Mouse (Mus musculus) limb, embryonic 13.5 days (tissue): ENCODE results near the gene Fam71d. TPM values are rescaled to one million over a fixed set of nuclear protein-coding genes. Genes with fewer than 3 reads are reported as not detected.

ENCODE experiments used
- ATAC-seq: fragments of 200-750 bp; cut with Nextera tagmentation; 2 replicates; pipeline ENCODE4 v1.8.0; 2017; ENCODE audit warnings: low read depth, moderate number of reproducible peaks, moderate TSS enrichment; ENCODE audit not compliant: low FRiP score
- H3K27ac ChIP-seq: fragments of 300-500 bp; sonication (generic); 2 replicates; pipeline ENCODE4 v1.5.1; 2015; ENCODE audit warnings: inconsistent platforms, mild to moderate bottlenecking, moderate library complexity
- H3K27me3 ChIP-seq: fragments of 300-500 bp; sonication (generic); 2 replicates; pipeline ENCODE4 v1.6.1; 2015; ENCODE audit warnings: mild to moderate bottlenecking, inconsistent platforms
- H3K36me3 ChIP-seq: fragments of 300-500 bp; sonication (generic); 2 replicates; pipeline ENCODE4 v1.6.1; 2015; ENCODE audit warnings: inconsistent platforms, mild to moderate bottlenecking, moderate library complexity
- H3K4me1 ChIP-seq: fragments of 300-500 bp; sonication (generic); 2 replicates; pipeline ENCODE4 v1.6.1; 2015; ENCODE audit warnings: inconsistent platforms
- H3K4me2 ChIP-seq: fragments of 300-500 bp; sonication (generic); replicated peaks from 2 replicates; pipeline ENCODE4 v1.6.1; 2015; ENCODE audit warnings: inconsistent platforms, mild to moderate bottlenecking, moderate library complexity
- H3K4me3 ChIP-seq: fragments of 300-500 bp; sonication (generic); 2 replicates; pipeline ENCODE4 v1.5.1; 2015; ENCODE audit warnings: moderate library complexity, mild to moderate bottlenecking, inconsistent platforms
- H3K9ac ChIP-seq: fragments of 300-500 bp; sonication (generic); 2 replicates; pipeline ENCODE4 v1.6.1; 2015; ENCODE audit warnings: mild to moderate bottlenecking, inconsistent platforms
- H3K9me3 ChIP-seq: fragments of 300-500 bp; sonication (generic); 2 replicates; pipeline ENCODE4 v1.6.1; 2016; ENCODE audit warnings: inconsistent platforms
- WGBS: fragments of 180-500 bp; shearing (Covaris S2); methylation state at CpG from one replicate; pipeline ENCODE4 v1.1.7; 2015; 5-methylcytosine and 5-hydroxymethylcytosine counted together
- polyA plus RNA-seq: library from polyadenylated mRNA; unstranded; fragments of >200 nt; fragmentation: Nextera tagmentation; extraction: Ambion mirVana; gene quantifications from 2 replicates; pipeline ENCODE4 v1.2.1, GENCODE M21; 2015

Gene Fam71d
- polyA plus RNA-seq, 1 experiment from 2014 or later = not detected

- H3K36me3 ChIP-seq = no peaks in the 10 kb centered on the region
- no peak overlapping the region for H3K9ac ChIP-seq
- peaks cover 5% of the 10 kb centered on the region for H3K4me1 ChIP-seq
- no peak overlapping the region for H3K4me3 ChIP-seq
- 68% methylated on average over 4 of the region's 4 CpGs for WGBS
- H3K27me3 ChIP-seq = no peaks in the 10 kb centered on the region
- H3K4me2 ChIP-seq = no peak overlapping the region
- H3K27ac ChIP-seq = no peak overlapping the region
- no peaks in the 10 kb centered on the region for H3K9me3 ChIP-seq
- no peak for ATAC-seq
These were observed 87.2 kb downstream of the Fam71d start for GRCm38 (mm10) chr12:78778423-78779067.

Other genes starting within 250 kb of the Fam71d start
- gene Mpp5, start 57.4 kb downstream of the Fam71d start, polyA plus RNA-seq = 20.0 and 21.3 TPM in 2 replicates
- 60.1 and 61.7 TPM in 2 replicates for gene Atp6v1d, start 170.1 kb downstream of the Fam71d start, polyA plus RNA-seq
- gene Eif2s1, start 170.3 kb downstream of the Fam71d start, polyA plus RNA-seq = 214 and 218 TPM in 2 replicates
- gene Plek2, start 215.4 kb downstream of the Fam71d start, polyA plus RNA-seq = 2.8 TPM in 2 replicates